8 mouse cellular contexts compared by ENCODE assay signal in the genomic region with DNA sequence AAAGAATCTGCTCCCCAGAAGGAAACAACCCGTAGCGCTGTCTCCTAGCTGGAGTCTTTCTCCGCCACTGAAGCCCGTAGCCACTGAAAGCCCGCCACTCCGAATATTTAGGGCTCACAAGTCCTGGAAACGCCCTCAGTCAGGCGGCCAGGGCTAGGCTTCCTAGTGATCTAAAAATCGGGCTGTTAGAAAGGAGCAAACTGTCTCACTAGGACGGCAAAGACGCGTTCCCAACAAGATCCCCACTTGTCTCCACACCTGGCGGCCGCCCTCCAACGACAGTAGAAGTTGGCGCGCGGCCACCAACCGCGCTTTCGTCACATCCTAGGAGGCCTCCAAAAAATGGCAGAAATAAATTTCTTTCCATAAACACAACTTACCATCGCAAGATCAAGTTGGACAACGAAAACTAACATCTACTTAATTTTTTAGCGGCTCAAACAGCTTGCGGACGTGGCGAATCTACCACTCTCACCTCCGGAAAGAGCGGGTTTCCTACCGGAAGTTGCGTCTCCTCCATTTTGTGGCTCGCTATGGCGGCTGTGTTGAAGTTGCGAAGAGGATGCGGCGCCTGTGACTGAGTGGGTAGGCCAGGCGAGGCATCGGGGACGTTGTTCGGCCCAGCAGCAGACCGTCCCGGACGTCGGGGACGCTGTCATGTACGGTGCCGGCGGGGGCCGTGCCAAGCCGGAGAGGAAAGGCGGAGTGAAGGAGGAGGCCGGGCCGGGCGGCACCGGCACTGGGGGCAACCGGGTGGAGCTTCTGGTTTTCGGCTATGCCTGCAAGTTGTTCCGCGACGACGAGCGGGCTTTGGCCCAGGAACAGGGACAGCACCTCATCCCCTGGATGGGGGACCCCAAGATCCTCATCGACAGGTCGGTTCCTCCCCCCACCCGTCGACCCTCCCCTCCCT. TPM values are rescaled to one million over a fixed set of nuclear protein-coding genes. Genes with fewer than 3 reads are reported as not detected.
DNase-seq lines count a peak whose midpoint lies in the region; ATAC-seq and TF ChIP-seq lines count a peak whose summit lies in the region.

TSS of gene Sfswap (plus strand) at position 500 of the 913 bp plus-strand sequence.

- under 1% methylated on average over 66 of the region's 66 CpGs for whole genome bisulfite sequencing in embryonic facial prominence, embryonic 13.5 days
- under 1% methylated on average over 61 of the region's 66 CpGs for WGBS in limb, embryonic 14.5 days
- under 1% methylated on average over 65 of the region's 66 CpGs for whole genome bisulfite sequencing in midbrain, postnatal 0 days

- H3K4me3 ChIP-seq in embryonic facial prominence, embryonic 13.5 days: peak within 1 kb of the TSS; percentile 100
- H3K4me3 ChIP-seq in limb, embryonic 14.5 days (replicated peaks; ENCODE audit: low read length): peak within 1 kb of the TSS; percentile 98
- H3K4me3 ChIP-seq in midbrain, postnatal 0 days (ENCODE audit: low read depth, low read length): peak within 1 kb of the TSS; percentile 100

- H3K36me3 ChIP-seq in embryonic facial prominence, embryonic 13.5 days: peaks cover 22% of the 10 kb centered on the region
- H3K36me3 ChIP-seq in limb, embryonic 14.5 days (ENCODE audit: control insufficient read depth, insufficient read depth, low read length): peaks cover 26% of the 10 kb centered on the region
- H3K36me3 ChIP-seq in midbrain, postnatal 0 days (ENCODE audit: insufficient read depth, low read length): peaks cover 10% of the 10 kb centered on the region

- ATAC-seq in embryonic facial prominence, embryonic 13.5 days (ENCODE audit: insufficient number of reproducible peaks, insufficient read depth, low FRiP score, low TSS enrichment, low read depth): no peak
- peak; percentile 88 for ATAC-seq in limb, embryonic 14.5 days (ENCODE audit: low FRiP score, low read depth)
- peak; percentile 49; the same call in 1 of the 2 replicates for ATAC-seq in midbrain, postnatal 0 days (ENCODE audit: low FRiP score)

- H3K4me2 ChIP-seq in embryonic facial prominence, embryonic 13.5 days: peak within 1 kb of the TSS; percentile 95
- peak within 1 kb of the TSS; percentile 93 for H3K4me2 ChIP-seq in limb, embryonic 14.5 days (replicated peaks; ENCODE audit: low read depth, low read length, severe bottlenecking)
- H3K4me2 ChIP-seq in midbrain, postnatal 0 days (ENCODE audit: low read depth, low read length, poor library complexity, severe bottlenecking): peak within 1 kb of the TSS; percentile 98

- H3K27ac ChIP-seq in embryonic facial prominence, embryonic 13.5 days: peak within 1 kb of the TSS; percentile 85
- peak within 1 kb of the TSS; percentile 70 for H3K27ac ChIP-seq in limb, embryonic 14.5 days (replicated peaks; ENCODE audit: low read depth, low read length)
- peak within 1 kb of the TSS; percentile 71 for H3K27ac ChIP-seq in midbrain, postnatal 0 days (ENCODE audit: low read depth, low read length)

- no peaks in the 10 kb centered on the region for H3K9me3 ChIP-seq in embryonic facial prominence, embryonic 13.5 days
- H3K9me3 ChIP-seq in limb, embryonic 14.5 days (ENCODE audit: control insufficient read depth, low read length): no peaks in the 10 kb centered on the region
- no peaks in the 10 kb centered on the region for H3K9me3 ChIP-seq in midbrain, postnatal 0 days (ENCODE audit: low read length)

- TF ChIP-seq POLR2A in limb, embryonic 14.5 days (IDR thresholded peaks at IDR 0.05; ENCODE audit: borderline replicate concordance, extremely low read depth, insufficient read depth, insufficient read length): peak; percentile 60; the same call in 1 of the 2 replicates

- DNase-seq in 3134 (ENCODE audit: extremely low read depth, insufficient read length, low spot score): peak; percentile 79
- peak; percentile 77 to 79 for DNase-seq in adrenal gland, postnatal 36 days
- peak; percentile 83 for DNase-seq in heart, adult 8-10 months (ENCODE audit: low spot score)
- peak; percentile 88 for DNase-seq in kidney, adult 9 months
- peak; percentile 84 for DNase-seq in limb, embryonic 14.5 days (ENCODE audit: low spot score)
- peak; percentile 88 for DNase-seq in midbrain, postnatal 0 days (ENCODE audit: low spot score)
- DNase-seq in spleen, postnatal 14 days (ENCODE audit: low spot score in 2 of 2): peak; percentile 70 to 73

- peak; percentile 39 for TF ChIP-seq CTCF in midbrain, postnatal 0 days (IDR thresholded peaks at IDR 0.05)

- H3K4me1 ChIP-seq in embryonic facial prominence, embryonic 13.5 days: peaks cover 15% of the 10 kb centered on the region
- peaks cover 13% of the 10 kb centered on the region for H3K4me1 ChIP-seq in limb, embryonic 14.5 days (ENCODE audit: control insufficient read depth, insufficient read depth, low read length)
- H3K4me1 ChIP-seq in midbrain, postnatal 0 days (ENCODE audit: insufficient read depth, low read length): peaks cover 10% of the 10 kb centered on the region; the same call in 1 of the 2 replicates

- no peaks in the 10 kb centered on the region; the same call in 1 of the 2 replicates for H3K27me3 ChIP-seq in embryonic facial prominence, embryonic 13.5 days
- no peaks in the 10 kb centered on the region for H3K27me3 ChIP-seq in limb, embryonic 14.5 days (ENCODE audit: control insufficient read depth, insufficient read depth, low read length)
- H3K27me3 ChIP-seq in midbrain, postnatal 0 days (ENCODE audit: insufficient read depth, low read length): no peaks in the 10 kb centered on the region

- H3K9ac ChIP-seq in embryonic facial prominence, embryonic 13.5 days: peak within 1 kb of the TSS; percentile 95
- H3K9ac ChIP-seq in limb, embryonic 14.5 days (ENCODE audit: low read depth, low read length, severe bottlenecking): peak within 1 kb of the TSS; percentile 92
- peak within 1 kb of the TSS; percentile 88 for H3K9ac ChIP-seq in midbrain, postnatal 0 days (replicated peaks; ENCODE audit: low read length, poor library complexity, severe bottlenecking)

RNA-seq across cellular contexts. Expression of gene Sfswap, which starts in this region (rescaled TPM):
- 10 to 100 TPM; 44.8 to 55.6 TPM for total RNA-seq in adrenal gland, postnatal 36 days (2021)
- 63.9 and 66.3 TPM in 2 replicates for polyA plus RNA-seq in embryonic facial prominence, embryonic 13.5 days (2015; fragmentation: Nextera tagmentation; extraction: Ambion mirVana)
- total RNA-seq in heart, adult 8-10 months (2022): 10 to 100 TPM; 21.3 to 34.4 (median 25.8) TPM
- polyA plus RNA-seq in limb, embryonic 14.5 days (2012; rRNA removed): 168 and 178 TPM in 2 replicates
- polyA plus RNA-seq in limb, embryonic 14.5 days (2014; fragmentation: Nextera tagmentation; extraction: Ambion mirVana): 53.8 and 62.5 TPM in 2 replicates
- 88.2 and 120 TPM in 2 replicates for total RNA-seq in midbrain, postnatal 0 days (2014; rRNA removed)
- 50.1 and 52.1 TPM in 2 replicates for polyA plus RNA-seq in midbrain, postnatal 0 days (2015; fragmentation: Nextera tagmentation; extraction: Ambion mirVana)
